Mouse (Mus musculus): Measurements from ENCODE around the gene Olfr310. TPM values are rescaled to one million over a fixed set of nuclear protein-coding genes. Genes with fewer than 3 reads are reported as not detected.

Olfr310 gene
- total and polyA plus RNA-seq, 3 experiments: not detected

- Histone ChIP-seq H3K36me3 (replicated peaks in 1 of 2; ENCODE audit: control insufficient read depth in 1 of 2, insufficient read depth in 1 of 2, low read length in 1 of 2) (no peaks in the 10 kb centered on the region), H3K4me1 (ENCODE audit: control insufficient read depth in 1 of 2, insufficient read depth in 2 of 2) (no peaks in the 10 kb centered on the region), H3K9ac (ENCODE audit: insufficient read depth, low read depth) (no peak overlapping the region), H3K79me2 (replicated peaks; ENCODE audit: control insufficient read depth, extremely low read depth, insufficient read depth, poor library complexity, severe bottlenecking) (no peaks in the 10 kb centered on the region), H3K27ac (ENCODE audit: insufficient read depth, low read depth) (no peak overlapping the region), H3K4me2 (ENCODE audit: insufficient read depth, low read depth, poor library complexity, severe bottlenecking) (no peak overlapping the region), H3K9me3 (replicated peaks; ENCODE audit: low read length) (peaks cover 13% of the 10 kb centered on the region), H3K4me3 (replicated peaks in 1 of 3; ENCODE audit: low read depth in 2 of 3, low read length in 2 of 3, poor library complexity in 1 of 3) (no peak overlapping the region), H3K27me3 (replicated peaks) (no peaks in the 10 kb centered on the region)
- TF ChIP-seq SMC3 (IDR thresholded peaks at IDR 0.05; ENCODE audit: low read depth, low read length): no peak
- TF ChIP-seq EP300 (IDR thresholded peaks at IDR 0.05; ENCODE audit: low read length): no peak
- no peak for TF ChIP-seq NELFE (IDR thresholded peaks at IDR 0.05; ENCODE audit: low read depth, low read length)
- no peak for TF ChIP-seq SIN3A (IDR thresholded peaks at IDR 0.05; ENCODE audit: low read length)
- no peak for TF ChIP-seq CTCF (conservative IDR thresholded peaks at IDR 0.05 in 1 of 2, IDR thresholded peaks at IDR 0.05 in 1 of 2; ENCODE audit: low read depth in 2 of 2, low read length in 2 of 2)
- no peak for TF ChIP-seq HCFC1 (IDR thresholded peaks at IDR 0.05; ENCODE audit: low read depth, low read length)
- TF ChIP-seq JUN (IDR thresholded peaks at IDR 0.05; ENCODE audit: insufficient read depth, low read depth, low read length): no peak
- TF ChIP-seq KAT2A (IDR thresholded peaks at IDR 0.05; ENCODE audit: insufficient replicate concordance, low read length): no peak
- TF ChIP-seq POLR2A (IDR thresholded peaks at IDR 0.05; ENCODE audit: low read depth, low read length): no peak
- TF ChIP-seq IRF4 (IDR thresholded peaks at IDR 0.05; ENCODE audit: low read depth, low read length): no peak
- no peak for TF ChIP-seq ZC3H11A (IDR thresholded peaks at IDR 0.05; ENCODE audit: low read depth, low read length)
- TF ChIP-seq ZMIZ1 (IDR thresholded peaks at IDR 0.05; ENCODE audit: low read depth, low read length): no peak
- no peak for TF ChIP-seq MEF2A (IDR thresholded peaks at IDR 0.05; ENCODE audit: borderline replicate concordance, low read depth, low read length)
- no peak for TF ChIP-seq MXI1 (IDR thresholded peaks at IDR 0.05; ENCODE audit: low read depth, low read length)
- no peak for TF ChIP-seq TCF12 (IDR thresholded peaks at IDR 0.05; ENCODE audit: low read depth, low read length)
- TF ChIP-seq NRF1 (IDR thresholded peaks at IDR 0.05; ENCODE audit: low read depth, low read length): no peak
- TF ChIP-seq CHD1 (IDR thresholded peaks at IDR 0.05; ENCODE audit: low read depth, low read length): no peak
- DNase-seq (ENCODE audit: extremely low read depth): no peak
- in situ Hi-C loops (cut with MboI; ENCODE audit: low pct_ligation_motif_present, low pct_unique_long_range_greater_than_20kb, low sequenced_read_pairs): no loop called here
- dilution Hi-C loops (cut with MboI; ENCODE audit: extremely low pct_ligation_motif_present, extremely low pct_unique_long_range_greater_than_20kb, low sequenced_read_pairs): no loop called here
Observed at GRCm38 (mm10) chr7:86321323-86321722, 44.4 kb upstream of the Olfr310 start.

- DNase-seq (ENCODE audit: extremely low read depth): no peak
- Histone ChIP-seq H3K27me3 (replicated peaks) (no peaks in the 10 kb centered on the region), H3K4me3 (replicated peaks in 1 of 3; ENCODE audit: low read depth in 2 of 3, low read length in 2 of 3, poor library complexity in 1 of 3) (no peak within 1 kb of the TSS), H3K79me2 (replicated peaks; ENCODE audit: control insufficient read depth, extremely low read depth, insufficient read depth, poor library complexity, severe bottlenecking) (no peaks in the 10 kb centered on the region), H3K9ac (ENCODE audit: insufficient read depth, low read depth) (no peak within 1 kb of the TSS), H3K4me2 (ENCODE audit: insufficient read depth, low read depth, poor library complexity, severe bottlenecking) (no peak within 1 kb of the TSS), H3K36me3 (replicated peaks in 1 of 2; ENCODE audit: control insufficient read depth in 1 of 2, insufficient read depth in 1 of 2, low read length in 1 of 2) (no peaks in the 10 kb centered on the region), H3K4me1 (ENCODE audit: control insufficient read depth in 1 of 2, insufficient read depth in 2 of 2) (no peaks in the 10 kb centered on the region), H3K27ac (ENCODE audit: insufficient read depth, low read depth) (no peak within 1 kb of the TSS), H3K9me3 (replicated peaks; ENCODE audit: low read length) (peaks cover 5% of the 10 kb centered on the region)
- dilution Hi-C loops (cut with MboI; ENCODE audit: extremely low pct_ligation_motif_present, extremely low pct_unique_long_range_greater_than_20kb, low sequenced_read_pairs): no loop called here
- no peak for TF ChIP-seq ETS1 (conservative IDR thresholded peaks at IDR 0.05; ENCODE audit: low read depth, low read length)
- no peak for TF ChIP-seq ZC3H11A (IDR thresholded peaks at IDR 0.05; ENCODE audit: low read depth, low read length)
- in situ Hi-C loops (cut with MboI; ENCODE audit: low pct_ligation_motif_present, low pct_unique_long_range_greater_than_20kb, low sequenced_read_pairs): no loop called here
Observed at GRCm38 (mm10) chr7:86313608-86314007, 36.6 kb upstream of the Olfr310 start, which contains the start of gene Olfr309. TSS of gene Olfr309 (minus strand) at chr7:86313708.
